Mouse (Mus musculus): ENCODE measurements around the gene Gm14147. TPM values are rescaled to one million over a fixed set of nuclear protein-coding genes. Genes with fewer than 3 reads are reported as not detected.
"Not testable (repeated sequence)": the region's sequence is repeated elsewhere in the genome, so short reads cannot be mapped to it uniquely, and the experiment has no call there.

Gm14147 gene
- polyA plus RNA-seq (2012; rRNA removed): not detected in 2 replicates

GRCm38 (mm10) chr2:151097945-151098344 is at the start of gene Gm14147:
Gene Gm14147, plus strand, starts transcription at chr2:151098245.
- not testable (repeated sequence) for DNase-seq (ENCODE audit: low spot score)

- no peak for DNase-seq (ENCODE audit: low spot score)
Measured at GRCm38 (mm10) chr2:151056637-151057036, 41.4 kb upstream of the Gm14147 start.

GRCm38 (mm10) chr2:151092250-151092649 is 5.8 kb upstream of the Gm14147 start, which contains the start of gene Gm14151:
Gene Gm14151, minus strand, starts transcription at chr2:151092350.
- not testable (repeated sequence) for DNase-seq (ENCODE audit: low spot score)

Other genes with a start within 250 kb of the Gm14147 start
- gene Abhd12, start 193.5 kb upstream of the Gm14147 start, polyA plus RNA-seq (2012; rRNA removed): 204 and 249 TPM in 2 replicates
- gene Gins1, start 192.8 kb upstream of the Gm14147 start, polyA plus RNA-seq (2012; rRNA removed): 2.6 and 4.3 TPM in 2 replicates
- gene Ninl, start 58.9 kb upstream of the Gm14147 start, polyA plus RNA-seq (2012; rRNA removed): 6.5 and 6.7 TPM in 2 replicates
- gene Nanp, start 58.8 kb upstream of the Gm14147 start, polyA plus RNA-seq (2012; rRNA removed): 11.5 and 15.2 TPM in 2 replicates
- gene Gm14151, start 5.9 kb upstream of the Gm14147 start, polyA plus RNA-seq (2012; rRNA removed): not detected in 2 replicates